Mouse (Mus musculus) 3T3-L1 (cell line): ENCODE measurements around the gene Katnal1.
A peak's percentile ranks its signal among the peaks of the same experiment; 100 is the strongest.

ENCODE experiments used
- DNase-seq: peaks from one replicate; pipeline ENCODE4 v3.0.0-alpha.2; 2015; ENCODE audit warnings: low read depth, low spot score

Katnal1 gene

GRCm38 (mm10) chr5:148927717-148928223 lies 1.4 kb downstream of the Katnal1 start:
- no peak for DNase-seq

- DNase-seq, result no peak
These were observed 4.5 kb downstream of the Katnal1 start for GRCm38 (mm10) chr5:148924586-148924985.

GRCm38 (mm10) chr5:148924051-148924450 lies 5.1 kb downstream of the Katnal1 start:
- DNase-seq, result no peak

GRCm38 (mm10) chr5:148923408-148923807 lies 5.7 kb downstream of the Katnal1 start:
- no peak for DNase-seq

- no peak for DNase-seq
These were observed 6.3 kb downstream of the Katnal1 start for GRCm38 (mm10) chr5:148922773-148923172.

- DNase-seq, result no peak
These were observed 11.1 kb downstream of the Katnal1 start for GRCm38 (mm10) chr5:148918049-148918448.

GRCm38 (mm10) chr5:148916775-148917174 lies 12.3 kb downstream of the Katnal1 start:
- DNase-seq, result no peak

GRCm38 (mm10) chr5:148912262-148912661 lies 16.9 kb downstream of the Katnal1 start:
- DNase-seq, result no peak

- DNase-seq, result no peak
These were observed 19.1 kb downstream of the Katnal1 start for GRCm38 (mm10) chr5:148910066-148910465.

- DNase-seq, result peak; percentile 14
These were observed 19.7 kb downstream of the Katnal1 start for GRCm38 (mm10) chr5:148909402-148909801.

- no peak for DNase-seq
These were observed 20.1 kb downstream of the Katnal1 start for GRCm38 (mm10) chr5:148909057-148909395.

GRCm38 (mm10) chr5:148908191-148909056 lies 20.7 kb downstream of the Katnal1 start:
- no peak for DNase-seq

- no peak for DNase-seq
These were observed 22.8 kb downstream of the Katnal1 start for GRCm38 (mm10) chr5:148906305-148906704.

- peak; percentile 74 for DNase-seq
These were observed 24.3 kb downstream of the Katnal1 start for GRCm38 (mm10) chr5:148904846-148905245.

GRCm38 (mm10) chr5:148899361-148899760 lies 29.8 kb downstream of the Katnal1 start:
- no peak for DNase-seq

- DNase-seq, result no peak
These were observed 31.1 kb downstream of the Katnal1 start for GRCm38 (mm10) chr5:148897941-148898417.

- no peak for DNase-seq
These were observed 31.9 kb downstream of the Katnal1 start for GRCm38 (mm10) chr5:148897069-148897702.

- DNase-seq, result no peak
These were observed 32.6 kb downstream of the Katnal1 start for GRCm38 (mm10) chr5:148896515-148896914.

GRCm38 (mm10) chr5:148895833-148896232 lies 33.3 kb downstream of the Katnal1 start:
- peak; percentile 48 for DNase-seq

- peak; percentile 44 for DNase-seq
These were observed 34.1 kb downstream of the Katnal1 start for GRCm38 (mm10) chr5:148895034-148895433.

- DNase-seq, result no peak
These were observed 38.9 kb downstream of the Katnal1 start for GRCm38 (mm10) chr5:148890237-148890636.

GRCm38 (mm10) chr5:148888032-148888431 lies 41.1 kb downstream of the Katnal1 start:
- no peak for DNase-seq
